Mouse (Mus musculus) forebrain, embryonic 15.5 days (tissue): Measurements from ENCODE around the gene Il5. TPM values are rescaled to one million over a fixed set of nuclear protein-coding genes. Genes with fewer than 3 reads are reported as not detected.

Experiments used
- ATAC-seq: fragments of 200-750 bp; cut with Nextera tagmentation; replicated peaks from 2 replicates; pipeline ENCODE4 v1.8.0; 2017; ENCODE audit warnings: mild to moderate bottlenecking, moderate TSS enrichment, moderate library complexity
- H3K27ac ChIP-seq: fragments of 300-500 bp; sonication (generic); replicated peaks from 2 replicates; pipeline ENCODE4 v1.5.1; 2015; ENCODE audit warnings: mild to moderate bottlenecking, inconsistent platforms
- H3K27me3 ChIP-seq: fragments of 300-500 bp; sonication (generic); 2 replicates; pipeline ENCODE4 v1.6.1; 2015; ENCODE audit warnings: inconsistent platforms
- H3K36me3 ChIP-seq: fragments of 300-500 bp; sonication (generic); 2 replicates; pipeline ENCODE4 v1.6.1; 2015; ENCODE audit warnings: mild to moderate bottlenecking, inconsistent platforms
- H3K4me1 ChIP-seq: fragments of 300-500 bp; sonication (generic); 2 replicates; pipeline ENCODE4 v1.6.1; 2015; ENCODE audit warnings: inconsistent platforms
- H3K4me2 ChIP-seq: fragments of 300-500 bp; sonication (generic); replicated peaks from 2 replicates; pipeline ENCODE4 v1.6.1; 2015; ENCODE audit warnings: mild to moderate bottlenecking, inconsistent platforms
- H3K4me3 ChIP-seq: fragments of 300-500 bp; sonication (generic); 2 replicates; pipeline ENCODE4 v1.5.1; 2015; ENCODE audit warnings: mild to moderate bottlenecking, inconsistent platforms
- H3K9ac ChIP-seq: fragments of 300-500 bp; sonication (generic); replicated peaks from 2 replicates; pipeline ENCODE4 v1.6.1; 2015; ENCODE audit warnings: mild to moderate bottlenecking, inconsistent platforms
- H3K9me3 ChIP-seq: fragments of 300-500 bp; sonication (generic); 2 replicates; pipeline ENCODE4 v1.6.1; 2016; ENCODE audit warnings: inconsistent platforms
- WGBS: fragments of 180-500 bp; shearing (Covaris S2); methylation state at CpG from one replicate; pipeline ENCODE4 v1.1.7; 2015; ENCODE audit warnings: mixed read lengths; 5-methylcytosine and 5-hydroxymethylcytosine counted together
- polyA plus RNA-seq: library from polyadenylated mRNA; unstranded; fragments of >200 nt; fragmentation: Nextera tagmentation; extraction: Ambion mirVana; gene quantifications from 2 replicates; pipeline ENCODE4 v1.2.1, GENCODE M21; 2015

Gene Il5
- polyA plus RNA-seq, 1 experiment from 2014 or later = not detected

DNA sequence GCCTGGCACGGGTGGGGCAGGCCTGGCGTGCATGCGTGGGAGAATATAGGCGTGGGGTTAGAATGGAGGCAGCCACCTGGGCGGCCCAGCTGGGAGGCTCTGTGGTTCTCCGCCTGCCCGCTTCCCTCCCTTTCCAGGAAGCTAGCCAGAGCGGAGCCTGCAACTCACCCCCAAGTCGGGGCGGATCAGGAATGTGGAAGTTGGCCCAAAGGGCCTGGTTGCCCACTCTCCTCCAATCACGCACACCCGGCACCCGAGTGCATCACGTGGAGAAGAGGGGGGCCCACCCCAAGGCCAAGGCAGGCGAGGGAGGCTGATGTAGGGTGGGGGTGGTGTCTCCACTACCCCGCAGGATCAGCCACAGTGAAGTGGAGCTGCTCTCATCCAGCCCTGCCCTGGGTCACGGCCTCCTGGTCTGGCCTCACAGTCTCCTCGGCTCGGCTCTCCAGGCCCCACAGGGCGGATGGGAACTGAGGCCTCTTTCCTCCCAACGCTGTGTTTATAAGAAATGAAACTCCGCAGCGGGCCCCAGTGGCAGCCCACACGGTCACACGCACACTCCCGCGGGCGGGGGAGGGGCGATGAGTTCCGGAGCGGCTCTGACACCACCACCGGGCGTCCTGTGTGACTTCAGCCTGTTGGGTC is 43.0 kb downstream of the Il5 start:
- Histone ChIP-seq H3K27me3 (peaks cover 17% of the 10 kb centered on the region), H3K36me3 (no peaks in the 10 kb centered on the region), H3K9ac (peak overlapping the region; percentile 10; the same call in 1 of the 2 replicates), H3K4me2 (peak overlapping the region; percentile 57), H3K4me1 (peaks cover 30% of the 10 kb centered on the region), H3K4me3 (peak overlapping the region; percentile 30), H3K27ac (no peak overlapping the region; the same call in 1 of the 2 replicates), H3K9me3 (no peaks in the 10 kb centered on the region)
- peak; percentile 77 for ATAC-seq
- 2% methylated on average over 33 of the region's 33 CpGs for WGBS

DNA sequence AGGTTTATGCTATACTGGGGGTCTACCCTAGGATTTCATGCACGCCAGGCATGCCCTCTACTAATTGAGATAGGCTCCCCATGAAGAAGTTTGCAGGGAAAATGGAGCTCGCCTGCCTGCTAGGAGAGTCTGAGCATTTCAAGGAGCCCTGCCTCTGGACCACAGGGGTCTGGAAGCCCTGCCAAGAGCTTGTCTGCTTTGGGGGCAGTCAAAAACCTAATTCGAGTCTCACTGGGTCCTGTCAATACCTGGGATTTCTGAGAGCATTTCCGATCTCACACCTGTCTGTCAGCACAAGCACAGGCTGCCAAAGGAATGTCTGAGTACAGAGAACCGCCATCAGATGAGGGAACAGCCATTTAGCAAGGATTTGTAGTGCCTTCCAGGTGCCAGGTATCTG is 44.0 kb downstream of the Il5 start:
- no peak overlapping the region for H3K9ac ChIP-seq
- WGBS = 44% methylated on average over 5 of the region's 5 CpGs
- H3K4me2 ChIP-seq = no peak overlapping the region
- peaks cover 25% of the 10 kb centered on the region for H3K27me3 ChIP-seq
- no peaks in the 10 kb centered on the region for H3K36me3 ChIP-seq
- no peak for ATAC-seq
- no peak overlapping the region for H3K4me3 ChIP-seq
- H3K4me1 ChIP-seq = peaks cover 31% of the 10 kb centered on the region
- H3K27ac ChIP-seq = no peak overlapping the region
- H3K9me3 ChIP-seq = no peaks in the 10 kb centered on the region

DNA sequence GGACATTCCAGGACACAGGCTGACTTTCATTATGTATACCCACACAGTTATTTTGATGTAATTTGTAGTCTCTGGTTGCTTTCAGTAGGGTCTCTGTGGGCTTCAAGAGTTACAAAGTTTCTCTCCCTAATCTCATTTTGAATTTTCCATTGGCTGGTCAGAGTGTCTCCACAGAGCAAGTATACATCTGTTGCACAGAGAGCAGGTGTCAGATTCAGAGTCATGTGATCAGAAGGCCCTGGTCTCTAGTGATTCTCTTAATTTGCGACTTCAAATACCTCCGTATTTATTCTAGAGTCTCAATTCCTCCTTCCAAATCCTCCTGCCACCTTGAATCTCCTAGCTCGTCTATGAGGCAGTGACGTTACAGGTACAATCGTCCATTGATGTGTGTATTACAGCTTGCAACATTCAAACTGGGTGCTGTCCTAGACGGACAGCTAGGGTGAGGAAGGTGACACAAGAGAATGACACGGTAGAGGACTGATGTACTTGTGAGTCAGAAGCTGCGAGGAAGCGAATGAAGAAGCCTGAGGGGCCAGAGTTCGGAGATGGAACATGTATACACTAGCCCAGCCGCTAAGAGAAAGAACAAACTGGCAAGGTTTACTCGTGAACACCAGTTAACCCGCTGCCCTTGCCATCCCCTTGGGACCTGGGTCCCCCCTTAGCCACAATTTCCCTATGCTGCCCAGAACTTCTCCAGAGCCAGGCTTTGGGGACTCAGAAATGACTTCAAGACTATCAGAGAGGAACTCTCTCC is 48.0 kb downstream of the Il5 start:
- WGBS = 84% methylated on average over 13 of the region's 13 CpGs

DNA sequence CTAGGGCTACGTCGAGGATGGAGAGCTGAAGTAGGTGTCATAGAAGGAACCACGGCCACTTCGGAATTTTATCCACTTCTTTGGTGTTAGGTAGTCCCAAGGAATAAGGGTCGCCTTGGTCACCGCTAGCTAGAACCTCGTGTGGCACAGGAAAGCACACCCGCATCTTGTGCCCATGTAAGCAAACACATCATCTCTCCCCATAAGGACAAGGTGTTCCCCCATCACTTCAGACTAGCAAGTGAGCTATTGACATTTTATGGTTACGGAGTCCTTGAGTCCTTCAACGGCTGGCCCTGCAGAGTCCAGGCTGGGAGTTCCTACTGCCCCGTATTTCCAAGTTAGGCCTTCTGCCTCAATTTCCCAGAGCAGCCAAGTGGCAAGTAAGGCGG is 48.6 kb downstream of the Il5 start:
- H3K4me2 ChIP-seq = peak overlapping the region; percentile 99
- no peak overlapping the region for H3K27ac ChIP-seq
- WGBS = 66% methylated on average over 12 of the region's 12 CpGs
- peaks cover 10% of the 10 kb centered on the region for H3K4me1 ChIP-seq
- H3K27me3 ChIP-seq = peaks cover 12% of the 10 kb centered on the region
- H3K36me3 ChIP-seq = no peaks in the 10 kb centered on the region
- no peaks in the 10 kb centered on the region for H3K9me3 ChIP-seq
- H3K9ac ChIP-seq = no peak overlapping the region
- H3K4me3 ChIP-seq = peak overlapping the region; percentile 91
- no peak for ATAC-seq

More for the DNA sequence above, 48.0 kb downstream of the Il5 start:
- H3K36me3 ChIP-seq = no peaks in the 10 kb centered on the region
- peaks cover 14% of the 10 kb centered on the region for H3K4me1 ChIP-seq
- H3K27me3 ChIP-seq = peaks cover 12% of the 10 kb centered on the region
- no peak overlapping the region for H3K9ac ChIP-seq
- no peak overlapping the region for H3K4me2 ChIP-seq
- ATAC-seq = no peak
- H3K27ac ChIP-seq = no peak overlapping the region
- H3K4me3 ChIP-seq = no peak overlapping the region
- no peaks in the 10 kb centered on the region for H3K9me3 ChIP-seq

DNA sequence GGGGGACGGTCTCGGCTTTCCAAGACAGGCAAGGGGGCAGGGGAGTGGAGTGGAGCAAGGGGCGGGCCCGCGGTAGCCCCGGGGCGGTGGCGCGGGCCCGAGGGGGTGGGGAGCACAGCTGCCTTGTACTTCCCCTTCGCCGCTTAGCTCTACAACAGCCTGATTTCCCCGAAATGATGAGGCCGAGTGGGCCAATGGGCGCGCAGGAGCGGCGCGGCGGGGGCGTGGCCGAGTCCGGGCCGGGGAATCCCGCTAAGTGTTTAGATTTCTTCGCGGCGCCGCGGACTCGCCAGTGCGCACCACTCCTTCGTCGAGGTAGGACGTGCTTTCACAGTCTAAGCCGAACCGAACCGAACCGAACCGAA is 49.1 kb downstream of the Il5 start, which contains the start of gene Irf1:
Irf1 (plus strand) TSS at position 255 of the 365 bp plus-strand sequence.
- 1% methylated on average over 39 of the region's 40 CpGs for WGBS
- H3K4me3 ChIP-seq = peak within 1 kb of the TSS; percentile 91
- H3K4me2 ChIP-seq = peak within 1 kb of the TSS; percentile 99
- H3K27me3 ChIP-seq = peaks cover 12% of the 10 kb centered on the region
- H3K9ac ChIP-seq = peak within 1 kb of the TSS; percentile 67
- H3K36me3 ChIP-seq = no peaks in the 10 kb centered on the region
- no peaks in the 10 kb centered on the region for H3K9me3 ChIP-seq
- H3K4me1 ChIP-seq = peaks cover 10% of the 10 kb centered on the region
- no peak within 1 kb of the TSS; the same call in 1 of the 2 replicates for H3K27ac ChIP-seq
- peak; percentile 95 for ATAC-seq

DNA sequence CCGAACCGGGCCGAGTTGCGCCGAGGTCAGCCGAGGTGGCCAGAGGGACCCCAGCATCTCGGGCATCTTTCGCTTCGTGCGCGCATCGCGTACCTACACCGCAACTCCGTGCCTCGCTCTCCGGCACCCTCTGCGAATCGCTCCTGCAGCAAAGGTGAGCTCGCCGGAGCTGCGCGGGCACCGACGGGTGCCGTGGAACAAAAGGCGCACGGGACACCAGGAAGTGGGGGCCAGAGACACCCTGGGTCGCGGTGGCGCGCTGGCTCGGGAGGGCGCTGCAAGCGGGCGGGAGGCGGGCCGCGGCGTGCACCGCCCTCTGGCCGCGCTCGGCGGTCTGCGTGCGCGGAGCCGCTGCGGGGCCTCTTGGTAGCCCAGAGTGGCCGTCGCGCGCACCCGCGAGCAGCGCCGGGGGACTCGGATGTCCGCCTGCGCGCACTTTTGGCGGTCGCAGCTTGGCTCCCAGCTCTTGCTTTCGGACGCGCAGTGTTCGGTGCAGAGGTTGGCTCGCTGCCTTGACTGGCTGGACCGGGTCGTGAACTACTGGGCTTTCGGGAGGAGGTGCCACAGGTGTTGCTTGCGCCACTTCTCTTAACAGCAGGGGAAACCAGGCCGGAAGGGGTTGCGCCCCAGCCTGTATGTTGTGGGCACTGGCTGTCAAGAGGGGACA is 49.7 kb downstream of the Il5 start:
- no peak overlapping the region; the same call in 1 of the 2 replicates for H3K27ac ChIP-seq
- H3K4me1 ChIP-seq = peaks cover 10% of the 10 kb centered on the region
- peaks cover 12% of the 10 kb centered on the region for H3K27me3 ChIP-seq
- peak; percentile 77 for ATAC-seq
- H3K9me3 ChIP-seq = no peaks in the 10 kb centered on the region
- WGBS = under 1% methylated on average over 75 of the region's 75 CpGs
- peak overlapping the region; percentile 67 for H3K9ac ChIP-seq
- peak overlapping the region; percentile 99 for H3K4me2 ChIP-seq
- H3K4me3 ChIP-seq = peak overlapping the region; percentile 91
- no peaks in the 10 kb centered on the region for H3K36me3 ChIP-seq

DNA sequence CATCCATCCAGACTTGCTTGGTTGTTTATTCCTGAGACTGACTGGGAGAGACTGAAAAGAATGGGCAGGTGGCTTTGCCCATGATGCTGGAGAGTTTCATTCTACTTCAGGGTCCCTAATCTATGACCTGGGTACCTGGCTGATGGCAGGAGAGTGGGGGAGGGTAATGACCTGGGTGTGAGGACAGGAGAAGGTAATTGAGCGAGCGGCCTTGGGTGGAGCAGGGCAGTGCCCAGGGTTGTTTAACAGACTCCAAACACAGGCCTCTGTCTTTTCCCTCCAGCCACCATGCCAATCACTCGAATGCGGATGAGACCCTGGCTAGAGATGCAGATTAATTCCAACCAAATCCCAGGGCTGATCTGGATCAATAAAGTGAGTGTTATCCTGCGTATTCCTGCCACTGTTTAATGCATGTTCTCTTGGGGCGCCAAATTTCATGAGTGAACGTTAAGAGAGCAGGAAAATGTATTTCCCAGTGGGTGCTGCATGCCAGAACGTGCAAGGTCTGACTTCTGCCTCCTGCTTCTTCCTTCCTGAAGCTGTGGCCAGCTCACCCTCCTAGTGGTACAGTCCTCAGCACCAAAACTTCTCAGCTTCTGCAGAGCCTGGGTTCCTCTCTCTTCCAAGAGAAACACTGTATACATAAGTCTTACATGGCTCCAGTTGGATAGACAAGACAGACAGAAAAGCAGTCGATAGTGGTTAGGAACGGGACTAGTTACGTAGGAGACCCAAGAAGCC is 50.6 kb downstream of the Il5 start:
- peak overlapping the region; percentile 91 for H3K4me3 ChIP-seq
- peak overlapping the region; percentile 99 for H3K4me2 ChIP-seq
- H3K4me1 ChIP-seq = peaks cover 10% of the 10 kb centered on the region
- H3K36me3 ChIP-seq = no peaks in the 10 kb centered on the region
- H3K9me3 ChIP-seq = no peaks in the 10 kb centered on the region
- H3K9ac ChIP-seq = no peak overlapping the region
- 89% methylated on average over 11 of the region's 11 CpGs for WGBS
- H3K27ac ChIP-seq = no peak overlapping the region
- no peak for ATAC-seq
- peaks cover 12% of the 10 kb centered on the region for H3K27me3 ChIP-seq

DNA sequence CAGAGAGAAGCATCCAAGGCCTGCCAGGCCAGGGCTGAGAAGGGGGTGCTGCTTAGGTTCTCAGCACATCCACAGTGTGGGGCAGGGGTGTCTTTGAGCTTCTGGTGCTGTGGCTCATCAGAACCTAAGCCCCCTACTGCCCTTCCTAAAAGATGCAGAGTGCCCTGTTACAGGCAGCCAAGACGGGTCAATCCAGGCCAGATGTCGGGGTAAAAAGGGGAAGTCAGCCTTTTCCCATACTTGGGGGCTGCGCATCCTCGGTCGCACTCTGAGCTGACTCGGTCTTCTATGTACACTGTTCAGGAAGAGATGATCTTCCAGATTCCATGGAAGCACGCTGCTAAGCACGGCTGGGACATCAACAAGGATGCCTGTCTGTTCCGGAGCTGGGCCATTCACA is 51.9 kb downstream of the Il5 start:
- H3K27ac ChIP-seq = no peak overlapping the region
- H3K27me3 ChIP-seq = peaks cover 8% of the 10 kb centered on the region
- 82% methylated on average over 9 of the region's 9 CpGs for WGBS
- H3K9ac ChIP-seq = no peak overlapping the region
- no peak overlapping the region for H3K4me2 ChIP-seq
- H3K9me3 ChIP-seq = no peaks in the 10 kb centered on the region
- H3K4me1 ChIP-seq = peaks cover 10% of the 10 kb centered on the region
- ATAC-seq = no peak
- no peak overlapping the region for H3K4me3 ChIP-seq
- no peaks in the 10 kb centered on the region for H3K36me3 ChIP-seq

DNA sequence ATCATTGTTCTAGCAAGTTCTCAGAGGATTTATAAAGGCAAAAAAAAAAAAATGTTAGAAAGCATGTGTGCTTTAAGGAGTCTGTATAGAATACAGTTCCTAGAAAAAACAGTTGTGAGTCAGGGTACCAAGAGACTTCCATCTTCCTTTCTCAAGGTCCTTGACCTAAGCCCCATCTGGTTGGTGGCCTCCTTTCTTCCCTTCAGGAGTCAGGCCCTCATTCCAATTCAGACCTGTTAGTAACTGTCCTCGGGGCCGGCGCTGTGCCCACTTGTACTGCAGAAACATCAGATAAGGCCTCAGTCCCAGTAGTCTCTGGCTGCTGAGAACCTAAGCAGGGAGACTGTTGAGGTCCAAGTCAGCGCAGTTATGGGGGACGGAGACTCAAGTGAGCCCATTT is 52.5 kb downstream of the Il5 start, which contains the start of gene Gm17334:
Gm17334 (minus strand) TSS at position 101 of the 400 bp plus-strand sequence.
- no peak within 1 kb of the TSS for H3K4me3 ChIP-seq
- no peak for ATAC-seq
- no peak within 1 kb of the TSS for H3K4me2 ChIP-seq
- peaks cover 10% of the 10 kb centered on the region for H3K4me1 ChIP-seq
- H3K9me3 ChIP-seq = no peaks in the 10 kb centered on the region
- no peak within 1 kb of the TSS for H3K9ac ChIP-seq
- WGBS = 90% methylated on average over 5 of the region's 5 CpGs
- no peaks in the 10 kb centered on the region for H3K36me3 ChIP-seq
- H3K27ac ChIP-seq = no peak within 1 kb of the TSS
- H3K27me3 ChIP-seq = peaks cover 8% of the 10 kb centered on the region

DNA sequence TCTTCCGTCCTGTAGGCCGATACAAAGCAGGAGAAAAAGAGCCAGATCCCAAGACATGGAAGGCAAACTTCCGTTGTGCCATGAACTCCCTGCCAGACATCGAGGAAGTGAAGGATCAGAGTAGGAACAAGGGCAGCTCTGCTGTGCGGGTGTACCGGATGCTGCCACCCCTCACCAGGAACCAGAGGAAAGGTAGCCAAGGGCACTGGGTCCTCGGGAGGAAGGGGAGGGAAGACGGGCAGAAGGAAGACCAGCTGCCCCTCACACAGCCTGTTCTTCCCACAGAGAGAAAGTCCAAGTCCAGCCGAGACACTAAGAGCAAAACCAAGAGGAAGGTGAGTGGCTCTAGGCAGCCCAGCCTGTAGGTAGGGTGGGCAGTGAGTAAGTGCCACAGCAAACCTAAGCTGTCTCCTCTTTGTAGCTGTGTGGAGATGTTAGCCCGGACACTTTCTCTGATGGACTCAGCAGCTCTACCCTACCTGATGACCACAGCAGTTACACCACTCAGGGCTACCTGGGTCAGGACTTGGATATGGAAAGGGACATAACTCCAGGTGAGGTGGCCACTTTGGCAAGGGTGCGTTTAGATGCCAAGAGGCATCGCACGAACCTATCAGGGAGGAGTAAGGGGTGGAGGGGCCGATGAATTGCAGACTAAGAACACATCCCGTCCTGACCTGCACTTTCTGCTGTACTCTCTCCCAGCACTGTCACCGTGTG is 53.2 kb downstream of the Il5 start:
- H3K4me2 ChIP-seq = no peak overlapping the region
- no peak for ATAC-seq
- H3K4me3 ChIP-seq = no peak overlapping the region
- 93% methylated on average over 16 of the region's 16 CpGs for WGBS
- peaks cover 10% of the 10 kb centered on the region for H3K4me1 ChIP-seq
- H3K9me3 ChIP-seq = no peaks in the 10 kb centered on the region
- peaks cover 6% of the 10 kb centered on the region for H3K27me3 ChIP-seq
- H3K36me3 ChIP-seq = no peaks in the 10 kb centered on the region
- no peak overlapping the region for H3K27ac ChIP-seq
- H3K9ac ChIP-seq = no peak overlapping the region
